Mouse (Mus musculus) forebrain, embryonic 10.5 days (tissue): ENCODE data around the gene Gtpbp4. TPM values are rescaled to one million over a fixed set of nuclear protein-coding genes. Genes with fewer than 3 reads are reported as not detected.
"Not testable (repeated sequence)": the region's sequence is repeated elsewhere in the genome, so short reads cannot be mapped to it uniquely, and the experiment has no call there.

Experiments used
- DNase-seq: peaks from one replicate; pipeline ENCODE4 v3.0.0-alpha.2; 2017; ENCODE audit warnings: low spot score; ENCODE audit errors: extremely low spot score
- H3K27ac ChIP-seq: fragments of 300-500 bp; sonication (generic); 2 replicates; pipeline ENCODE4 v1.5.1; 2016; ENCODE audit warnings: mild to moderate bottlenecking
- H3K27me3 ChIP-seq: fragments of 300-500 bp; sonication (generic); 2 replicates; pipeline ENCODE4 v1.6.1; 2016; ENCODE audit warnings: mild to moderate bottlenecking; ENCODE audit not compliant: poor library complexity, severe bottlenecking
- H3K36me3 ChIP-seq: fragments of 300-500 bp; sonication (generic); replicated peaks from 2 replicates; pipeline ENCODE4 v1.6.1; 2016; ENCODE audit warnings: mild to moderate bottlenecking, moderate library complexity
- H3K4me1 ChIP-seq: fragments of 300-500 bp; sonication (generic); 2 replicates; pipeline ENCODE4 v1.6.1; 2016
- H3K4me3 ChIP-seq: fragments of 300-500 bp; sonication (generic); 2 replicates; pipeline ENCODE4 v1.5.1; 2016; ENCODE audit warnings: mild to moderate bottlenecking, moderate library complexity
- H3K9me3 ChIP-seq: fragments of 300-500 bp; sonication (generic); 2 replicates; pipeline ENCODE4 v1.6.1; 2016; ENCODE audit warnings: mild to moderate bottlenecking, moderate library complexity
- WGBS: fragments of 180-500 bp; shearing (Covaris S2); methylation state at CpG from one replicate; pipeline ENCODE4 v1.1.7; 2016; 5-methylcytosine and 5-hydroxymethylcytosine counted together
- polyA plus RNA-seq: library from polyadenylated mRNA; unstranded; fragments of >200 nt; fragmentation: Nextera tagmentation; extraction: Ambion mirVana; gene quantifications from 2 replicates; pipeline ENCODE4 v1.2.1, GENCODE M21; 2016

Gtpbp4 gene
- polyA plus RNA-seq, 1 experiment from 2014 or later = 119 TPM

- H3K27ac ChIP-seq = no peak overlapping the region
- peaks cover 9% of the 10 kb centered on the region for H3K4me1 ChIP-seq
- DNase-seq = no peak
- no peaks in the 10 kb centered on the region for H3K9me3 ChIP-seq
- 57% methylated on average over 3 of the region's 3 CpGs for WGBS
- no peak overlapping the region for H3K4me3 ChIP-seq
- no peaks in the 10 kb centered on the region for H3K27me3 ChIP-seq
- H3K36me3 ChIP-seq = no peaks in the 10 kb centered on the region
These were observed 18.5 kb upstream of the Gtpbp4 start for GRCm38 (mm10) chr13:9014431-9014830.

GRCm38 (mm10) chr13:9013483-9013882 lies 17.6 kb upstream of the Gtpbp4 start:
- no peak for DNase-seq
- Histone ChIP-seq H3K36me3 (no peaks in the 10 kb centered on the region), H3K4me3 (no peak overlapping the region), H3K27ac (no peak overlapping the region), H3K9me3 (no peaks in the 10 kb centered on the region), H3K4me1 (peaks cover 9% of the 10 kb centered on the region), H3K27me3 (no peaks in the 10 kb centered on the region)
- 87% methylated on average over 1 of the region's 1 CpGs for WGBS

- H3K4me3 ChIP-seq = no peak overlapping the region
- no peaks in the 10 kb centered on the region for H3K36me3 ChIP-seq
- DNase-seq = peak; percentile 72
- WGBS = 53% methylated on average over 12 of the region's 12 CpGs
- no peaks in the 10 kb centered on the region for H3K9me3 ChIP-seq
- no peak overlapping the region for H3K27ac ChIP-seq
- 0 out of 2 replicates have a peak, but pooled peaks cover under 1% of the 10 kb centered on the region for H3K4me1 ChIP-seq
- no peaks in the 10 kb centered on the region for H3K27me3 ChIP-seq
These were observed 15.9 kb upstream of the Gtpbp4 start for GRCm38 (mm10) chr13:9011596-9012350.

- no peak overlapping the region for H3K27ac ChIP-seq
- WGBS = 83% methylated on average over 2 of the region's 2 CpGs
These were observed 7.4 kb upstream of the Gtpbp4 start for GRCm38 (mm10) chr13:9003306-9003705.

GRCm38 (mm10) chr13:8999464-8999863 lies 3.6 kb upstream of the Gtpbp4 start:
- H3K9me3 ChIP-seq = no peaks in the 10 kb centered on the region
- WGBS = 86% methylated on average over 8 of the region's 8 CpGs
- no peak overlapping the region for H3K4me3 ChIP-seq
- H3K27ac ChIP-seq = no peak overlapping the region
- DNase-seq = no peak
- no peaks in the 10 kb centered on the region for H3K27me3 ChIP-seq
- peaks cover 15% of the 10 kb centered on the region for H3K4me1 ChIP-seq
- H3K36me3 ChIP-seq = no peaks in the 10 kb centered on the region

More at GRCm38 (mm10) chr13:9003306-9003705, 7.4 kb upstream of the Gtpbp4 start:
- Histone ChIP-seq H3K4me3 (no peak overlapping the region), H3K4me1 (no peaks in the 10 kb centered on the region), H3K36me3 (no peaks in the 10 kb centered on the region), H3K27me3 (no peaks in the 10 kb centered on the region), H3K9me3 (no peaks in the 10 kb centered on the region)
- no peak for DNase-seq

- H3K27ac ChIP-seq, H3K27me3 ChIP-seq, DNase-seq, H3K36me3 ChIP-seq, H3K4me3 ChIP-seq, H3K9me3 ChIP-seq: not testable (repeated sequence)
- H3K4me1 ChIP-seq = peaks cover 17% of the 10 kb centered on the region
- WGBS = 87% methylated on average over 5 of the region's 5 CpGs
These were observed 1.3 kb upstream of the Gtpbp4 start for GRCm38 (mm10) chr13:8997221-8997620.

GRCm38 (mm10) chr13:8995159-8995989 lies 509 bp downstream of the Gtpbp4 start:
- no peaks in the 10 kb centered on the region for H3K9me3 ChIP-seq
- 4% methylated on average over 33 of the region's 33 CpGs for WGBS
- no peak for DNase-seq
- peaks cover 25% of the 10 kb centered on the region for H3K36me3 ChIP-seq
- H3K4me1 ChIP-seq = peaks cover 17% of the 10 kb centered on the region
- H3K27ac ChIP-seq = peak overlapping the region; percentile 92
- H3K27me3 ChIP-seq = no peaks in the 10 kb centered on the region
- peak overlapping the region; percentile 99 for H3K4me3 ChIP-seq

- peaks cover 17% of the 10 kb centered on the region for H3K4me1 ChIP-seq
- H3K27ac ChIP-seq = no peak overlapping the region
- DNase-seq = no peak
- H3K4me3 ChIP-seq = no peak overlapping the region
- WGBS = 94% methylated on average over 6 of the region's 6 CpGs
- H3K9me3 ChIP-seq = no peaks in the 10 kb centered on the region
- H3K36me3 ChIP-seq = peaks cover 56% of the 10 kb centered on the region
- H3K27me3 ChIP-seq = no peaks in the 10 kb centered on the region
These were observed 3.7 kb downstream of the Gtpbp4 start for GRCm38 (mm10) chr13:8992231-8992630.

GRCm38 (mm10) chr13:8972972-8973371 lies 22.9 kb downstream of the Gtpbp4 start:
- H3K27me3 ChIP-seq = no peaks in the 10 kb centered on the region
- WGBS = 96% methylated on average over 3 of the region's 3 CpGs
- no peak overlapping the region for H3K27ac ChIP-seq
- no peaks in the 10 kb centered on the region for H3K9me3 ChIP-seq
- H3K4me3 ChIP-seq = no peak overlapping the region
- DNase-seq = no peak
- H3K36me3 ChIP-seq = peaks cover 99% of the 10 kb centered on the region
- H3K4me1 ChIP-seq = no peaks in the 10 kb centered on the region

GRCm38 (mm10) chr13:8972369-8972768 lies 23.5 kb downstream of the Gtpbp4 start:
- Histone ChIP-seq H3K4me3 (no peak overlapping the region), H3K27ac (no peak overlapping the region), H3K9me3 (no peaks in the 10 kb centered on the region), H3K4me1 (no peaks in the 10 kb centered on the region), H3K27me3 (no peaks in the 10 kb centered on the region), H3K36me3 (peaks cover 99% of the 10 kb centered on the region)
- DNase-seq = no peak

- no peak overlapping the region for H3K27ac ChIP-seq
- no peaks in the 10 kb centered on the region for H3K27me3 ChIP-seq
- H3K9me3 ChIP-seq = no peaks in the 10 kb centered on the region
- DNase-seq = no peak
- WGBS = 94% methylated on average over 8 of the region's 8 CpGs
- no peaks in the 10 kb centered on the region for H3K4me1 ChIP-seq
- peaks cover 71% of the 10 kb centered on the region for H3K36me3 ChIP-seq
- no peak overlapping the region for H3K4me3 ChIP-seq
These were observed 28.1 kb downstream of the Gtpbp4 start for GRCm38 (mm10) chr13:8967742-8968141.

- H3K36me3 ChIP-seq = peaks cover 45% of the 10 kb centered on the region
- no peak for DNase-seq
- no peaks in the 10 kb centered on the region for H3K4me1 ChIP-seq
- no peak overlapping the region for H3K4me3 ChIP-seq
- H3K9me3 ChIP-seq = no peaks in the 10 kb centered on the region
- 93% methylated on average over 5 of the region's 5 CpGs for WGBS
- H3K27me3 ChIP-seq = no peaks in the 10 kb centered on the region
- no peak overlapping the region for H3K27ac ChIP-seq
These were observed 30.7 kb downstream of the Gtpbp4 start for GRCm38 (mm10) chr13:8965224-8965623.

- DNase-seq, H3K4me1 ChIP-seq, H3K27ac ChIP-seq, H3K4me3 ChIP-seq, H3K9me3 ChIP-seq, H3K27me3 ChIP-seq: not testable (repeated sequence)
- H3K36me3 ChIP-seq = peaks cover 17% of the 10 kb centered on the region
- 40% methylated on average over 5 of the region's 5 CpGs for WGBS
These were observed 33.6 kb downstream of the Gtpbp4 start for GRCm38 (mm10) chr13:8962266-8962665.
